Mouse (Mus musculus) right cerebral cortex, postnatal 14 days (tissue): ENCODE measurements at regions not wholly inside any gene's neighbourhood (a gene's known extent, or its start where the extent isn't known, plus 50 kb on each side); places are given as distances from the start of the nearest gene placed in this dataset.

Experiments used
- DNase-seq: peaks from one replicate; pipeline ENCODE4 v3.0.0; 2022

GRCm38 (mm10) chrX:11861119-11861708 lies 298.9 kb downstream of the Bcor start:
- no peak for DNase-seq

- no peak for DNase-seq
These were observed 298.3 kb downstream of the Bcor start for GRCm38 (mm10) chrX:11861892-11862291.

GRCm38 (mm10) chrX:11863106-11863505 lies 297.0 kb downstream of the Bcor start:
- DNase-seq = no peak

DNA sequence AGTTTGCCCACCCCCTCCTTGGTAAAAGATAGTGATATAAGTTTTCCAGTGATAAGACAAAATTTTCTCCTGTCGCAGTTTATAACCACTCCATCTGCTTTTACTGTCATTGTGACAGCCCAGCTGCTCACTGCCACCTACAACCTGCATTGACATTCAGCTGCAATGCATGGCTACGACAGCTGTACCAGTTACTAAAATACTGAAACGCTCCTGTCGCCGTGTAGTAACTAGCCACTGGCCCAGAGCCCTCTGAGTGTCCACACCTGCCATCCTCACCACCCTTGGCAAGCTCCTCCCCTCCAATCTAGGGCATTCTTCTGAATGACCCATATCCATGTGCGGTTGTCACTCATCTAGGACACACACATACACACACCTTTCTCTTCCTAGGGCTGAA lies 286.2 kb downstream of the Bcor start:
- DNase-seq = no peak

DNA sequence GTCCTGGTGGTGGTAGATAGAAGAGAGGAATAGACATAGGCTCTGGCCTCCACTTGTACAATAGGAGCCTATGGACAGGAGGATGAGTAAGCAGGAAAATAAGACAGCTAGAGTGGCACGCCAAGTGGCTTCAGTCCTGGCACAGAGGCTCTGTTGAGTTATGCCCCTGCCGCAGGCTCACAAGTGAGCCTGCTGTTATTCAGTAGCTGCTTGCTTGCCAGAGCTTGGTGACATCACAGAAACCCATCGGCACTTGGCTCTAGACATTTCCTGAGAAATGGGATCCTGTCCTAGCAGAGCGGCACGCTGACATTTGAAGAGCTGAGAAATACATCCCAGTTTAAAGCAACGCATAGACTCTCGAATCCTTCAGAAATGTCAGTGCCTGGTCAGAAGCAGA lies 283.5 kb downstream of the Bcor start:
- no peak for DNase-seq

GRCm38 (mm10) chrX:11878028-11878427 lies 282.1 kb downstream of the Bcor start:
- no peak for DNase-seq

DNA sequence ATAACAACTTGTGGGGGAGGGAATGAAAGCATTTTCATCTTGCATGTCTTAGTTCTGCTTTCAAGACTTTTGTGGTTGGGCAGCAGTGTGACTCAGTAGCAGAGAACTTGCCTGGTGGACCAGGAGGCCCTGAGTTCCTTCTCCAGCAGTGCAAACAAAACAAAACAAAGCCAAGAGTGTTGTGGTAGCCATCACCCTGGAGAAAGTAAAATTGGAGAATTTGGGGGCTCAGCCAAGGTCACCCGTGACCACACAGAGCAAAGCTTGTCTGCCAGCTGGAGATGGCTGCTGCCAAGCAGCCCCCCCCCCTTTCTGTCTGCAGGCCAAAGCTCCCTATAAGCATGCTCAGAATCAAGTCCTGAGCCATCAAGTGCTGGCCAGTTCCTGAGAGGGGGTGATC lies 279.2 kb downstream of the Bcor start:
- DNase-seq = no peak

DNA sequence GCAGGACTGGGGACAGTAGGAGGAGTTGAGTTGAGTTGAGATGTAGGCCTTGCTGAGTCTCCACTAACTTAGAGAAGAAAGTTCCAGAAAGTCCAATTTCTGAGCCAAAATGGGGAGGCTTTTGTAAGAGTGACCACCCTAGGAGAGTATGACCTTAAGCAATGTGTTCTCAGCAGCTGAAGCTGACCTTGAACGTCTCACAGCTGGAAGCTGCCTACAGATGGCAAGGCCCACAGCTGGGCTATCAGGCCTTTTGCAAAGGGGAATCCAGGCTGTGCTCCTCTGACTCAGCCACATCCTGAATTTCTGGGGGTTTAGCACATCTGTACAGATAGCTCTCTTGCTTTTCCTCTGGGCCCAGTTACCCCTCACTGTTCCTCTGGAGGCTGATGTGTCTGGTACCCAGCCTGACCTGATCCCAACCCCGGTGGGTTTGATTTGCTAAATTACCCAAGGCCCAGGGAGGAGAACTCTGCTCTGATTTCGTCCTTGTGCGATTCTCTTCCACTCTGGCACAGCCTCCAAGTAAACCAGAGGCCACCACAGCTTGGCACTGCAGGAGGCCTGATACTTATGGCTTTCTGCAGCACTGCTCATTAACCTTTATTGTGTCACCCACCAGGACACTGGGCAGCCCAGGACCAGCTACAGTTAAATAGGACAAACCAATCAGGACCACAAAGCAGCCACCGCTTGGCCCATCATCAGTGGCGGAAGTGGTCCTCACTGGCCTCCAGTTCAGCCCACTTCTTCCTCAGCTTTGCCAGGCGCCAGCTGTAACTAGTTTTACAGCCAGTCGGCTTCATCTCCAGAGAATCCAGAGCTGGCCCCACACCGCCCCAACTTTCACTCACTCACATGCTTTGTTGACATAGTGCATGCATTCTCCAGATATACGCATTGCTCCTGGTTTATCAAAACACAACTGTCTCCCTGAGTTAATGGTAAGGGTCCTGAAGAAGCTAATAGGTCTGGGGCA lies 276.1 kb downstream of the Bcor start:
- no peak for DNase-seq

DNA sequence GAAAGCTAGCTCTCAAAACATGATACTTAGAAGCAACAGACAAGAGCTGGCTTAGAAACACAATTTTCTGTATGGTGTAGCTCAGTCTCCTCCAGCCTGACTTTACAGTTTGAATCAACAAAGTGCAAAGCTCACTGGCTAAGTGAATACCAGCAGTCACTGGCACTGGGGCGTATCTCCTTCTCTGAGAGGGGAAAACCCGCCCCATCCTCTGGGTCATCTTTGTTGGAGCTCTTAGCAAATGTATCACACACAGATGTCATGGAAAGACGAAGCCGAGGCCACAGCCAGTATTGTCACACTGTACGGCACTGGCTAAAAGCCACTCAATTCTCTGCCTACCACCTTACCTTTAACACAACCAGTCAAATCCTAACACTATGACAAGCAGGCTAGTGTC lies 267.8 kb downstream of the Bcor start:
- DNase-seq = no peak

GRCm38 (mm10) chrX:11893606-11894279 lies 266.4 kb downstream of the Bcor start:
- no peak for DNase-seq

- no peak for DNase-seq
These were observed 265.9 kb downstream of the Bcor start for GRCm38 (mm10) chrX:11894280-11894662.

DNA sequence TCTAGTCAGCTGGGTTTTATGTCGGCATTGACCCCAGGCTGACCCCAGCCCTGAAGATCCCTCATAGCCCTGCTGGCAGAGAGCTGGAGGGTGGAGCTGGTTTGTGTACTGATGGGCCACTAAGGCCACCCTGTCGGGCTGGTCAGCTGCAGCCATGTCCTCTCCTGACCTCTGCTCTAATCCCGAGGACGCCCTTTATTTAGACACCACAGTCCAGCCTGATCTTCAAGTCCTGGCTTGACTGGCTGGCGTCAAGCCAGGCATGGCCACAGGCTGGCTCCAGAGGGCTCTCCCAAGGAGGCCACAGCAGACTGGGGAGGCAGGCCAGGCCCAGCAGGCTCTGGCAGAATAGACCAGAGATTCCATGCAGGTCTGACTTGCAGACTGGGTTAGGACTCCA lies 264.8 kb downstream of the Bcor start:
- no peak for DNase-seq

GRCm38 (mm10) chrX:11898280-11898679 lies 261.9 kb downstream of the Bcor start:
- DNase-seq = no peak

GRCm38 (mm10) chrX:11899051-11899450 lies 261.1 kb downstream of the Bcor start:
- DNase-seq = no peak

GRCm38 (mm10) chrX:11899914-11900313 lies 260.2 kb downstream of the Bcor start:
- DNase-seq = no peak

GRCm38 (mm10) chrX:11901791-11902190 lies 258.4 kb downstream of the Bcor start:
- no peak for DNase-seq

DNA sequence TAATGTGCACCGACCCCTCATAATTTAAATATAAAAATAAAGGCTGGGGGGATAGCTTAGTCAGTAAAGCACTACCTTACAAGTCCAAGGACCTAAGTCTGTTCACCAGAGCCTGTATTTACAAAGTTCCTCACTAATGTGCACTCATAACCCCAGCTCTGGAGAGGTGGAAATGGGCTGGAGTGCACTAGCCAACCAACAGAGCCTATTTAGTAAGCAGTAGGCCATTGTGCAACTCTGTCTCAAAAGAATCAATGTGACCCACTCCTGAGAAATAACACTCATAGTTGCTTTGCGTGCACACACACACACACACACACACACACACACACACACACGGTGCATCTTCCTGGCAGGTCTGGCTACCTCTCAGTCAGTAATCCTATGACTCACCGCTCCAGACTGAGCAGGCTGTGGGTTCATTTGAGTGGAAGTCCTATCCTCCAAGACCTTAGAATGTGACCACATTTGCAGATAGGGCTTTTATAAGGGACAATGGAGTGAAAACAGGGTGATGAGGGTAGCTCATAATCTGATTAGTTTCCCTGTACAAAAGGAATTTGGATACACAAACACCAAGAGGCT lies 256.9 kb downstream of the Bcor start:
- no peak for DNase-seq

DNA sequence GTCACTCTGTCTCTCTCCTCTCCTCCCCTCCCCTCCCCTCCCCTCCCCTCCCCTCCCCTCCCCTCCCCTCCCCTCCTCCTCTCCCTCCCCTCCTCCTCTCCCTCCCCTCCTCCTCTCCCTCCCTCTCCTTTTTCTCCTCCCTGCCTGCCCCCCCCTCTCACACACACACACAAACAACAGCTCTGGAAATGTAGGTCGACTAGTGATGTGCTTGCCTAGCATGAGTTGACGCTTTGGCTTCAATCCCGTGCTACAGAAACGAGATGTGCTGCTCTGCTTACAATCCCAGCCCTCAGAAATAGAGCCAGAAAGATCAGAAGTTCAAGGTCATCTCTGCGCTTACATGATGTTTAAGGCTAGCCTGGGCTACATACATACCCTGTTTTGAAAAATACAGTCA lies 254.9 kb downstream of the Bcor start:
- no peak for DNase-seq

DNA sequence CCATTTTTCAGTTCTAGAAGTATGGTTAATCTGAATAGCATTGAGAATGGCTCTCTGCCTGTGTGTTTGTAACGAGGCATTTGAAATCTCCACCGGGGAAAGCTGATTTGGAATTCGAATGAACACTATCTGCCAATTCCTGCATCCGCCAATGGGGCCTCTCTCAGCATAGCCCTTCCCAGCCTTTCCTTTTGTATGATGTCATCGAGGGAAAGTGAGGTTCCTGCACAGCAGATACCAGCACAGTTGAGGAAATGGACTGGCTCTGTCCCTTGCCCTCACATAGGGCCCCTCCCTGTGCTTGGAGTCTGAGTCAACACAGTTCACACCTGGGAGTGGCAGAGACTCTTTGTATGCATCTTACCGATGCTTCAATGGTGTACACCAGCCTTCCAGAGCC lies 253.0 kb downstream of the Bcor start:
- no peak for DNase-seq

DNA sequence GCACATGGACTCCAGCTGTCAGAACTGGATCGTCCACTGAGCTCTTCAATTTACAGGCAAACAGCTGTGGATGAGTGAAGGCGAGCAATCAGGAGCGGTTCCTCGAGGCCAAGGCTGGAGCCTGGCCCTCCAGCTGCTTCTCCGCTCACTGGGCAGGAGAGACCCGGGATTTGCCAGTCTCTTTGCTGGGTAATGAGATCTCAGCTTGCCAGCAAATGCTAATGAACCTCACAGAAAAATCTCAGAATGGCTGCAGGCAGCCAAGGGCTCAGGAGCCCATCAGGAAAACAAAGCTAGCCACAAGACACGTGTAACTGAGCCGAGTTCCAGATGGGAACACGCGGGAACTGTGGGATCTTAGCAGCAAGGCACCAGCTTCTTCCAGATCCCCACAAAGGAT lies 244.2 kb downstream of the Bcor start:
- no peak for DNase-seq

DNA sequence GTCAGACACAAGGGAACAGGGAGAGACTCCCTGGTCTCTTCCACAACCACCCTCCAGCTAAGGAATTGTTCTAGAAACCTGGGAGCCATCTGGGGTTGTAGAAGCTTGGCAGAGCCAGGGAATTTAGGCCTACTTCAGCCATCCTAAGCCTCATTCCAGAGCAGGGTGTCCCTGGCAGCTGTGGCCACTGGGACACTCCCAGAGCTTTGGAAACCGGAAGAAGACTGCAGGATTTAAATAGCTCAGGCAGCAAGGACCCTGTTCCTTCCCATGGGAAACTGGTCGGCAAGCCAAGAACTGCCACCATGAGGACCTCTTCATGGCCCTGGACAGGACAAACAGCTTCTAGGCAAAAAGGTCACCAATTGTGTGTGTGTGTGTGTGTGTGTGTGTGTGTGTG lies 239.9 kb downstream of the Bcor start:
- DNase-seq = no peak

DNA sequence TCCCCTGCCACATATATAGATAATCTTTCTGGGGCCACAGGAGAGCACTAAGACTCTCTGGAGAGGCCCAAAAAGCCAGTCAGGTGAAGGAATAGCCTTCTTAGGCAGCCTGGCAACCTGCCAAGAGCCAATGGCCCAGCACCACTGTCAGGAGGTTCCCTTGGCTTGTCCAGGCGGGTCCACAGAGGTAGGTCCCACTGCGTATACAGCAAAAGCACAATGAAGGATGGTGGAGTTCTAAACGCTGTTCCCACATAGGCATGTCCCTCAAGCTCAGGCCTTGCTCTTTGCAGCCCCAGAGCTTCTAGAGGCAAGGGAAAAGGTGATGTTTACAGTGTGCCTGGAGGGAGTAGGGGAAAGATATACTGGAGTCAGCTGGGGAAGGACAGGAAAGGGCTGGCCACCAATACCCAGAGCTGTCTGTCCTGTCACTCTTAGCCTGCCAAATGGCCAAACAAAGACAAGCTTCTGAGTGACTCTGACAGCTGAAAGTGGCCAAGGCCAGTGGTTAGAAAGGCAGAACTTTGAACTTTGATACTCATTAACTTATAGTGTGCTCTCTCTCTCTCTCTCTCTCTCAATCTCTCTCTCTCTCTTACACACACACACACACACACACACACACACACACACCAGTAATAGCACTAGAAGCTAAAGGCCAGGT lies 235.4 kb downstream of the Bcor start:
- no peak for DNase-seq
